Mouse (Mus musculus) left cerebral cortex, postnatal 4 days (tissue): Measurements from ENCODE around the gene Gm21789. TPM values are rescaled to one million over a fixed set of nuclear protein-coding genes. Genes with fewer than 3 reads are reported as not detected.
"Not testable (repeated sequence)": the region's sequence is repeated elsewhere in the genome, so short reads cannot be mapped to it uniquely, and the experiment has no call there.

Source experiments
- DNase-seq: peaks from one replicate; pipeline ENCODE4 v3.0.0-alpha.2; 2022
- intact Hi-C: fragments of 180-260 bp; cut with DNase I; formaldehyde crosslinking; loops from one replicate; pipeline ENCODE4 v1.15.1; 2025
- total RNA-seq, 2 experiments: library from RNA; stranded (reverse); gene quantifications; 2 replicates each; pipeline ENCODE4 v1.2.3; 2021

The Gm21789 gene
- not detected for total RNA-seq

DNA sequence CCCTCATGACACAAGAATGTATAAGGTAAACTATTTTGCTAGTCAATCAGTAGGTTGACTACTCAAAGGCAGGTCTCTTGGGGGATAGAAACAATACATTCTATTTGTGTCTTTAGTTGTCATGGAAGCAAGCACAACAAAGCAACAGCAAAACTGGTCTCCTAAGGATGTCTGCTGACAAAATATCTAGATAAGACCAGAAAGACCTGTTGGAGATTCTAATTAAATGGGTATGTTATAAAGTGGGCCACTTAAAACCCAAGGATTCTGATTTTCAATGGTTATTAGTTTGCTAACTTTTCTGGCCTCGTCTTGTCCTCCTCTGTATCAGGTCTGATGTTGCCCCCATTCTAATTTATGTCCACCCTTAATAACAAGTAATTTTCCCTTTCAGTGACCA lies at the start of gene Gm21789:
TSS of gene Gm21789 (plus strand) at position 301 of the 400 bp plus-strand sequence.
- DNase-seq, intact Hi-C loops: not testable (repeated sequence)

DNA sequence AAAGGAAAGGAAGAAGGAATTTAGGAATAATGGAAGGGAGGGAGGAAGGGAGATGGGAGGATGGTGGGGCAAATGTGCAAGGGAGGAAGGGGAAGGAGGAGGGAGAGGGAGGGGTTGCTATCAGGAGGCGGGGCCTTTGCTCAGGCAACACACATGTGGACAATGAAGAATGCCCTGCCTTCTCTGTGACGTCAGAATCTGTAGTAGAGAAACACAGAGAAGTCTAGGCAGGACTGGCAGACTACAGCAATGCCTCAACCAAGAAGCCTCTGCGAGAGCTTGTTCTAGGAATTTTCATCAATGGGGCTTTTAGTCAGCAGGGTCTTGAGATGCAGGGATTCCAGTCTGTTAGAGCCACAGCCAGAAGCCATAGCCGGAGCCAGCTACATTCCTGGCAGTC lies 47.2 kb upstream of the Gm21789 start, which contains the start of gene Btbd35f30:
TSS of gene Btbd35f30 (plus strand) at position 301 of the 400 bp plus-strand sequence.
- intact Hi-C loops, DNase-seq: not testable (repeated sequence)

DNA sequence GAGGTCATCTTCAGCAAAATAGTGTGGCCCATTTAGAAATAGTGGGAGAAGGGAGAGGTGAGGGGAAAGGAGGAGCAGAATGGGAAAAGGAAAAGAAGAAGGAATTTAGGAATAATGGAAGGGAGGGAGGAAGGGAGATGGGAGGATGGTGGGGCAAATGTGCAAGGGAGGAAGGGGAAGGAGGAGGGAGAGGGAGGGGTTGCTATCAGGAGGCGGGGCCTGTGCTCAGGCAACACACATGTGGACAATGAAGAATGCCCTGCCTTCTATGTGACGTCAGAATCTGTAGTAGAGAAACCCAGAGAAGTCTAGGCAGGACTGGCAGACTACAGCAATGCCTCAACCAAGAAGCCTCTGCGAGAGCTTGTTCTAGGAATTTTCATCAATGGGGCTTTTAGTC lies 32.0 kb downstream of the Gm21789 start, which contains the start of gene Btbd35f5:
TSS of gene Btbd35f5 (plus strand) at position 301 of the 400 bp plus-strand sequence.
- intact Hi-C loops, DNase-seq: not testable (repeated sequence)

Other genes starting within 250 kb of the Gm21789 start
- not detected for gene Btbd35f21, start 215.7 kb upstream of the Gm21789 start, total RNA-seq
- not detected for gene Btbd35f30, start 47.1 kb upstream of the Gm21789 start, total RNA-seq
- gene Btbd35f5, start 32.1 kb downstream of the Gm21789 start, total RNA-seq: not detected